Mouse (Mus musculus) layer of hippocampus, adult 9-10 months (tissue): Measurements from ENCODE around the gene Uqcrh.

ENCODE experiments used
- DNase-seq: peaks from one replicate; pipeline ENCODE4 v3.0.0; 2022; ENCODE audit warnings: low spot score

Gene Uqcrh

GRCm38 (mm10) chr4:116057559-116057958 lies 17.3 kb downstream of the Uqcrh start:
- no peak for DNase-seq

- peak; percentile 84 for DNase-seq
Observed at GRCm38 (mm10) chr4:116053399-116053961, 21.4 kb downstream of the Uqcrh start, which contains the start of gene Nsun4. TSS of gene Nsun4 (minus strand) at chr4:116053876.

GRCm38 (mm10) chr4:116052526-116053293 lies 22.2 kb downstream of the Uqcrh start:
- no peak for DNase-seq

GRCm38 (mm10) chr4:116049211-116049610 lies 25.7 kb downstream of the Uqcrh start:
- no peak for DNase-seq

- no peak for DNase-seq
Observed at GRCm38 (mm10) chr4:116048130-116048920, 26.5 kb downstream of the Uqcrh start.

GRCm38 (mm10) chr4:116047681-116048080 lies 27.2 kb downstream of the Uqcrh start:
- no peak for DNase-seq

- DNase-seq, result no peak
Observed at GRCm38 (mm10) chr4:116046604-116047003, 28.3 kb downstream of the Uqcrh start.

GRCm38 (mm10) chr4:116042186-116042585 lies 32.7 kb downstream of the Uqcrh start:
- DNase-seq, result no peak

- no peak for DNase-seq
Observed at GRCm38 (mm10) chr4:116040466-116040865, 34.4 kb downstream of the Uqcrh start.

- DNase-seq, result no peak
Observed at GRCm38 (mm10) chr4:116033374-116033773, 41.5 kb downstream of the Uqcrh start.

- no peak for DNase-seq
Observed at GRCm38 (mm10) chr4:116032906-116033305, 42.0 kb downstream of the Uqcrh start.

- DNase-seq, result no peak
Observed at GRCm38 (mm10) chr4:116017902-116018746, 56.7 kb downstream of the Uqcrh start, which contains the start of gene Faah. TSS of gene Faah (minus strand) at chr4:116017926.

GRCm38 (mm10) chr4:116017300-116017901 lies 57.5 kb downstream of the Uqcrh start:
- DNase-seq, result no peak
